ENCODE assay signal across 9 mouse cellular contexts in genomic region chr17:71693780-71694179, GRCm38 (mm10). TPM values are rescaled to one million over a fixed set of nuclear protein-coding genes. Genes with fewer than 3 reads are reported as not detected.
A peak's percentile ranks its signal among the peaks of the same experiment; 100 is the strongest.
DNase-seq lines count a peak whose midpoint lies in the region; ATAC-seq lines count a peak whose summit lies in the region.
"Had no signal": no experiment of that assay in that cellular context is flagged by ENCODE, and none has a peak within 500 bp of the region (broad histone marks: within the 10 kb centered on the region; RNA-seq: fewer than 3 reads in every experiment).

No protein-coding gene starts in this region.

- H3K4me2 ChIP-seq in embryonic facial prominence, embryonic 11.5 days (ENCODE audit: low read depth, low read length): no peak overlapping the region

- no peaks in the 10 kb centered on the region for H3K4me1 ChIP-seq in embryonic facial prominence, embryonic 11.5 days (ENCODE audit: control insufficient read depth, insufficient read depth, low read length)

- H3K9ac ChIP-seq in embryonic facial prominence, embryonic 11.5 days (replicated peaks; ENCODE audit: low read length): no peak overlapping the region

- no peaks in the 10 kb centered on the region for H3K9me3 ChIP-seq in embryonic facial prominence, embryonic 11.5 days (replicated peaks; ENCODE audit: control insufficient read depth, low read length)

- no peak overlapping the region for H3K4me3 ChIP-seq in embryonic facial prominence, embryonic 11.5 days (ENCODE audit: low read depth, low read length)
- H3K4me3 ChIP-seq: myocyte had no signal

- H3K27ac ChIP-seq in embryonic facial prominence, embryonic 11.5 days (replicated peaks; ENCODE audit: low read depth, low read length): no peak overlapping the region

- 46% methylated on average over 8 of the region's 8 CpGs for WGBS in embryonic facial prominence, embryonic 11.5 days

- H3K36me3 ChIP-seq in embryonic facial prominence, embryonic 11.5 days (replicated peaks; ENCODE audit: control insufficient read depth, insufficient read depth, low read depth, low read length): no peaks in the 10 kb centered on the region

- ATAC-seq in embryonic facial prominence, embryonic 11.5 days (replicated peaks; ENCODE audit: insufficient number of reproducible peaks, low FRiP score, low TSS enrichment, low read depth): no peak

- no peaks in the 10 kb centered on the region for H3K27me3 ChIP-seq in embryonic facial prominence, embryonic 11.5 days (ENCODE audit: control insufficient read depth, insufficient read depth, low read length)

- DNase-seq in gastrocnemius, postnatal 10 days: peak; percentile 25
- no peak for DNase-seq in gastrocnemius, postnatal 25 days
- peak; percentile 37 for DNase-seq in ovary, postnatal 36 days (ENCODE audit: low spot score)
- no peak for DNase-seq in ovary, postnatal 10 days (ENCODE audit: low spot score)
- peak; percentile 47 for DNase-seq in embryonic facial prominence, embryonic 11.5 days (ENCODE audit: low spot score)
- peak; percentile 70 for DNase-seq in testis, postnatal 10 days (ENCODE audit: low spot score)
- no peak for DNase-seq in heart, adult 8-10 months (ENCODE audit: low spot score)
- DNase-seq in right cerebral cortex, adult 18-20 months: no peak

RNA-seq across cellular contexts. Expression of gene Togaram2, which starts 20.7 kb away (rescaled TPM):
- total RNA-seq in gastrocnemius, postnatal 10 days (2021): under 1 TPM; 0.38 to 0.49 TPM
- total RNA-seq in gastrocnemius, postnatal 25 days (2021): 1 to 10 TPM; 2.3 to 6.4 TPM
- not detected in 2 replicates for polyA plus RNA-seq in embryonic facial prominence, embryonic 11.5 days (2014; fragmentation: Nextera tagmentation; extraction: Ambion mirVana)
- total RNA-seq in heart, adult 8-10 months (2022): 1 to 10 TPM; 5.4 to 6.7 (median 5.6) TPM

RNA-seq across cellular contexts. Expression of gene Pcare, which starts 58.9 kb away (rescaled TPM):
- under 1 TPM in 1 of 2 experiments, not detected in 1; 0.05 TPM for total RNA-seq in gastrocnemius, postnatal 10 days (2021)
- under 1 TPM in 1 of 2 experiments, not detected in 1; 0.16 TPM for total RNA-seq in gastrocnemius, postnatal 25 days (2021)
- polyA plus RNA-seq in embryonic facial prominence, embryonic 11.5 days (2014; fragmentation: Nextera tagmentation; extraction: Ambion mirVana): not detected in 2 replicates
- total RNA-seq in heart, adult 8-10 months (2022): 1 to 10 TPM in 1 of 4 experiments, under 1 TPM in 3; 0.34 to 1.2 (median 0.61) TPM
- polyA plus RNA-seq: myocyte had no signal

Comparison
In these comparisons a context has a peak if more than half of its experiments do, and no peak if none do; other contexts are left out.
1. DNase-seq: peak in gastrocnemius, postnatal 10 days (single experiment), ovary, postnatal 36 days (single experiment), embryonic facial prominence, embryonic 11.5 days (single experiment) and testis, postnatal 10 days (single experiment); none in gastrocnemius, postnatal 25 days (single experiment), ovary, postnatal 10 days (single experiment), heart, adult 8-10 months (single experiment) and right cerebral cortex, adult 18-20 months (single experiment).